Mouse (Mus musculus) intestine, postnatal 0 days (tissue): ENCODE measurements at regions not wholly inside any gene's neighbourhood (a gene's known extent, or its start where the extent isn't known, plus 50 kb on each side); places are given as distances from the start of the nearest gene placed in this dataset.

Experiments used
- ATAC-seq: fragments of 200-750 bp; cut with Nextera tagmentation; 2 replicates; pipeline ENCODE4 v1.8.0; 2017; ENCODE audit warnings: mild to moderate bottlenecking, moderate TSS enrichment, moderate library complexity
- H3K27ac ChIP-seq: fragments of 300-500 bp; sonication (generic); 2 replicates; pipeline ENCODE4 v1.5.1; 2014; ENCODE audit warnings: mild to moderate bottlenecking, low read depth, low read length, moderate library complexity
- H3K27me3 ChIP-seq: fragments of 300-500 bp; sonication (generic); replicated peaks from 2 replicates; pipeline ENCODE4 v1.6.1; 2014; ENCODE audit warnings: low read length, mixed read lengths; ENCODE audit not compliant: control insufficient read depth, insufficient read depth
- H3K36me3 ChIP-seq: fragments of 300-500 bp; sonication (generic); 2 replicates; pipeline ENCODE4 v1.6.1; 2014; ENCODE audit warnings: mild to moderate bottlenecking, moderate library complexity; ENCODE audit not compliant: control insufficient read depth, insufficient read depth
- H3K4me1 ChIP-seq: fragments of 300-500 bp; sonication (generic); replicated peaks from 2 replicates; pipeline ENCODE4 v1.6.1; 2014; ENCODE audit warnings: antibody characterized with exemption, low read length, mixed read lengths; ENCODE audit not compliant: control insufficient read depth, insufficient read depth
- H3K4me2 ChIP-seq: fragments of 300-500 bp; sonication (generic); replicated peaks from 2 replicates; pipeline ENCODE4 v1.6.1; 2014; ENCODE audit warnings: low read depth, mild to moderate bottlenecking, moderate library complexity
- H3K4me3 ChIP-seq: fragments of 300-500 bp; sonication (generic); 2 replicates; pipeline ENCODE4 v1.5.1; 2014; ENCODE audit warnings: low read depth, low read length
- H3K9ac ChIP-seq: fragments of 300-500 bp; sonication (generic); 2 replicates; pipeline ENCODE4 v1.6.1; 2014; ENCODE audit warnings: mild to moderate bottlenecking, low read depth, low read length
- H3K9me3 ChIP-seq: fragments of 300-500 bp; sonication (generic); 2 replicates; pipeline ENCODE4 v1.6.1; 2016; ENCODE audit warnings: mixed run types; ENCODE audit not compliant: control insufficient read depth
- CTCF ChIP-seq: sonication (generic); IDR thresholded peaks from 2 replicates; pipeline ENCODE4 v1.5.1; 2016; ENCODE audit warnings: low read depth, mild to moderate bottlenecking, control low read depth, antibody characterized with exemption, moderate library complexity
- WGBS: fragments of 180-500 bp; shearing (Covaris S2); extraction: QIAGEN DNeasy Blood & Tissue Kit; methylation state at CpG from one replicate; pipeline ENCODE4 v1.1.7; 2014; 5-methylcytosine and 5-hydroxymethylcytosine counted together

DNA sequence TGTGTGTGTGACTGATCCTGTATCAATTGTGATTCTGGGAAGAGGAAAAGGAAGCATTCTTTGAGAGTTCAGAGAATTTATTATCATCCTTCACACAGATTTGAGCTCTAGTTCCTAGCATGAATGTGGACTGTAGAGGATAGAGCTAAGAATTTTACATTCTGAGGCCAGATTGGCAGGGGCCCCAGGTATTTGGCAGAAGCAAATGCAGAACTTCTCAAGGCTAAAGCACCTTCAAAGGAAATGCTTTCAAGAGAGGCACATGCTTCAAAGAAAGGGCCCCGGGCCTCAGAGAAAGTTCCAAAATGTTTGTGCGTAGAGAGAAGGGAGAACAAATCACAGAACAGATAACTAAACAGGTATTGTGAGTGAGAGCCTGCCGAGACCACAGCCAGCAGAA is 139.7 kb upstream of the Runx1 start:
- H3K36me3 ChIP-seq = no peaks in the 10 kb centered on the region
- H3K4me3 ChIP-seq = no peak overlapping the region
- no peak for TF ChIP-seq CTCF
- no peak for ATAC-seq
- no peaks in the 10 kb centered on the region for H3K27me3 ChIP-seq
- no peak overlapping the region for H3K4me2 ChIP-seq
- H3K4me1 ChIP-seq = no peaks in the 10 kb centered on the region
- H3K27ac ChIP-seq = no peak overlapping the region
- WGBS = 56% methylated on average over 3 of the region's 3 CpGs
- H3K9ac ChIP-seq = no peak overlapping the region
- no peaks in the 10 kb centered on the region for H3K9me3 ChIP-seq

DNA sequence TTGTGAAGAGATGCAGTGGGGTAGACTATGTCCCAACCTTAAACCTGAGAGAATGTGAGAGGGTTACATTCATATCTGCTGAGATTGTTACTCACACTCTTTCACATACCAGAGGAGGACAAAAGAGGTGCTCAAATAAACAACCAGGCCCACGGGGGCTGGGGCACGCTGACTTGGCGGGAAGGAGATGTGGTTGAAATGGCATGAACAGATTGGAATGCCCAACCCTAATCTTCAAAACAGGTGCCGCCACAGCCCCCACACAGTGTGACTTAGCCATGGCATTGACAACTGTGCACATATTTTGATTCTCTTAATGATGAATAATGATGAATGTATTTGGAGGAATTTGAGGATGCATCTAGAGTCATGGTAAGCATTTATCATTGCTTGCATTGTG is 137.6 kb upstream of the Runx1 start:
- H3K27ac ChIP-seq = no peak overlapping the region
- no peak overlapping the region for H3K9ac ChIP-seq
- 88% methylated on average over 4 of the region's 4 CpGs for WGBS
- H3K9me3 ChIP-seq = no peaks in the 10 kb centered on the region
- no peak for ATAC-seq
- H3K4me2 ChIP-seq = no peak overlapping the region
- peaks cover 3% of the 10 kb centered on the region; the same call in 1 of the 2 replicates for H3K27me3 ChIP-seq
- no peaks in the 10 kb centered on the region for H3K36me3 ChIP-seq
- TF ChIP-seq CTCF = no peak
- no peaks in the 10 kb centered on the region for H3K4me1 ChIP-seq
- no peak overlapping the region for H3K4me3 ChIP-seq

GRCm38 (mm10) chr16:92961361-92961760 is 135.4 kb upstream of the Runx1 start:
- WGBS = 69% methylated on average over 3 of the region's 3 CpGs
- Histone ChIP-seq H3K27me3 (peaks cover 10% of the 10 kb centered on the region; the same call in 1 of the 2 replicates), H3K4me1 (no peaks in the 10 kb centered on the region), H3K9me3 (no peaks in the 10 kb centered on the region), H3K36me3 (no peaks in the 10 kb centered on the region), H3K4me3 (no peak overlapping the region), H3K4me2 (no peak overlapping the region), H3K9ac (no peak overlapping the region), H3K27ac (no peak overlapping the region)
- no peak for ATAC-seq
- no peak for TF ChIP-seq CTCF

DNA sequence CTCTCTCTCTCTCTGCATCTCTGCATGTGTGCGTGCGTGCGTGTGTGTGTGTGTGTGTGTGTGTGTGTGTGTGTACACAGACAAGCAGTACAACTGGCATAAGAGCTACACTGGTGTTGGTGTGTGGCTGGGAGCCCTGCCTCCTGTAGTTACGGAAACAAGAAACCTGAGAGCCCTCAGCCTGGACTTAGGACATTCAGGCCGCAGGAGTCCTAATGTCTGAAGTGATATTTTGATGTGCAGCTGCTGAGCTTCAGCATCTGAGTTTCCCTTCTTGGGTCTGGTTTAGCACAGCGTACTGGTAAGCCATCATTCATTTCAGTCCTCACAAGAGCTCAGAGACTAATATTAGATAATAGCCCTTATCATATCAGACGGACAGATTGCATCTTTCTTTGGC is 134.8 kb upstream of the Runx1 start:
- no peak for TF ChIP-seq CTCF
- Histone ChIP-seq H3K4me1 (no peaks in the 10 kb centered on the region), H3K4me2 (no peak overlapping the region), H3K36me3 (no peaks in the 10 kb centered on the region), H3K27ac (no peak overlapping the region), H3K9ac (no peak overlapping the region), H3K27me3 (peaks cover 10% of the 10 kb centered on the region; the same call in 1 of the 2 replicates), H3K4me3 (no peak overlapping the region), H3K9me3 (no peaks in the 10 kb centered on the region)
- ATAC-seq = no peak
- WGBS = 85% methylated on average over 7 of the region's 7 CpGs

DNA sequence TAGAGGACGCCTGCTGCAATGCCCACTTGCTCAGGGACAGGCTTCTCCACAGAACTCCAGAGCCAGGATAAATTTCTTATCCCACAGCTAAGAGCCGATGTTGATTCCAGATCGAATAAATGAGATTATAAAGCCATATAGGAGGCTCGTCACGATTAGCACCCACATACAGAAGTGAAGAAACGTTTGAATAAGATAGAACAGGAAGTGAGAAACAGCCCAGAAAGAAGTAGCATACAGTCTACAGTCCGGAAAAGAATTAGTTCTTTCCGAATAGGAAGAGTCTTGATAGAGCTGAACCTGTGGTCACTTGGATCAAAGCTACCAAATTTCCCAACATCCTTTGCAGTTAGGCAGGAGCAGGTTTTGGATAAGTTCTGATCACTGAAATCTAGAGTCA is 133.0 kb upstream of the Runx1 start:
- TF ChIP-seq CTCF = no peak
- H3K4me2 ChIP-seq = no peak overlapping the region
- H3K27ac ChIP-seq = no peak overlapping the region
- H3K4me1 ChIP-seq = peaks cover 3% of the 10 kb centered on the region; the same call in 1 of the 2 replicates
- H3K4me3 ChIP-seq = no peak overlapping the region
- no peaks in the 10 kb centered on the region for H3K9me3 ChIP-seq
- H3K27me3 ChIP-seq = peaks cover 10% of the 10 kb centered on the region; the same call in 1 of the 2 replicates
- H3K9ac ChIP-seq = no peak overlapping the region
- no peaks in the 10 kb centered on the region for H3K36me3 ChIP-seq
- no peak for ATAC-seq
- 85% methylated on average over 8 of the region's 8 CpGs for WGBS

DNA sequence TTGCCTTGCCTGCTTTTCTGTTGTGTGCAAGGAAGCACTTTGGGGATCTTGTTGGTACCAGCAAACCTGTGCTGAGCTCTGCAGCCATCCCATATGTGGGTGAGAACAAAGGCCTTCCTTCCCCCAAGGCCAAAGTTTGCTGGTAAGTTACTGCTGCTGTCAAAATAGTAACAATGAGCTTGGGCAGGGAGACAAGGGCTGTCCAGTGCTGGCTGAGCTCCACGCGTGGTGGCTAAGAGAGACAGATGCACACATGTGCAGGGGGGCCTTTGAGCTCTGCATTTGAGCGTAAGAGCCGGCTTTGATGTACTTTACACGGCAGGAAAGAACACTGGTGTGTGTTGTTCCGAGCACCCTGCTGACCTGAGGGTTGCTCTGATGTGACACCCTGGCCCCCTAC is 132.2 kb upstream of the Runx1 start:
- WGBS = 60% methylated on average over 6 of the region's 6 CpGs
- TF ChIP-seq CTCF = no peak
- Histone ChIP-seq H3K36me3 (no peaks in the 10 kb centered on the region), H3K9me3 (no peaks in the 10 kb centered on the region), H3K27me3 (peaks cover 10% of the 10 kb centered on the region; the same call in 1 of the 2 replicates), H3K4me3 (no peak overlapping the region), H3K4me1 (peaks cover 3% of the 10 kb centered on the region; the same call in 1 of the 2 replicates), H3K9ac (no peak overlapping the region), H3K27ac (no peak overlapping the region), H3K4me2 (no peak overlapping the region)
- no peak for ATAC-seq

DNA sequence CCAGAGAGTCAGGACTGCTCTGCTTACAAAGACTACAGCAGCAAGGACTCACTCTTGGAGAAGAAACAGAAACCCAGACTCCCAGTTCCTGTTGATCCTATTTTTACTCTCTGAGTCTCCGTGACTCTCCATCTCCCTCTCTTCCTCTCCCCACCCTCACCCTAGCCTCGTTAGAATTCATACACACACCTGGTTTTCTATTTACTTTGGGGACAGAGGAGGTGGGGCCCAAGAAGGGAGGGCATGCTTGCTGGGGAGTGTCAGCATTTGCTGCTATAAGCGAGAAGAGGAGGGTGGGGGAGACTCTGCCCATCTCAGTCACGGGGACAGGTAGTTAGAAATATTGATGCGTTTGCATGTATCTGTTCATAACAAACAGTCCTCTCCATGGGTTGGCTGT is 129.6 kb upstream of the Runx1 start:
- Histone ChIP-seq H3K27me3 (peaks cover 10% of the 10 kb centered on the region; the same call in 1 of the 2 replicates), H3K9ac (no peak overlapping the region), H3K4me1 (peaks cover 3% of the 10 kb centered on the region; the same call in 1 of the 2 replicates), H3K4me2 (0 out of 2 replicates have a peak overlapping the region, but pooled peaks have one; percentile 14), H3K4me3 (no peak overlapping the region), H3K36me3 (no peaks in the 10 kb centered on the region), H3K9me3 (no peaks in the 10 kb centered on the region), H3K27ac (no peak overlapping the region)
- ATAC-seq = peak; percentile 72
- TF ChIP-seq CTCF = no peak
- 16% methylated on average over 5 of the region's 5 CpGs for WGBS
